Mouse (Mus musculus) liver, postnatal 0 days (tissue): ENCODE data around the gene Rmnd1. TPM values are rescaled to one million over a fixed set of nuclear protein-coding genes. Genes with fewer than 3 reads are reported as not detected.

Experiments
- ATAC-seq: fragments of 200-750 bp; cut with Nextera tagmentation; 2 replicates; pipeline ENCODE4 v1.8.0; 2017; ENCODE audit warnings: mild to moderate bottlenecking, moderate library complexity
- DNase-seq: peaks from one replicate; pipeline ENCODE4 v3.0.0-alpha.2; 2016
- H3K27ac ChIP-seq: fragments of 300-500 bp; sonication (generic); 2 replicates; pipeline ENCODE4 v1.5.1; 2014; ENCODE audit warnings: antibody characterized with exemption, moderate library complexity, mild to moderate bottlenecking, low read depth
- H3K27me3 ChIP-seq: fragments of 300-500 bp; sonication (generic); 2 replicates; pipeline ENCODE4 v1.6.1; 2014; ENCODE audit warnings: low read length, control low read depth, mixed read lengths; ENCODE audit not compliant: insufficient read depth
- H3K36me3 ChIP-seq: fragments of 300-500 bp; sonication (generic); replicated peaks from 2 replicates; pipeline ENCODE4 v1.6.1; 2014; ENCODE audit warnings: mild to moderate bottlenecking, control low read depth, low read length, moderate library complexity, mixed read lengths; ENCODE audit not compliant: insufficient read depth
- H3K4me1 ChIP-seq: fragments of 300-500 bp; sonication (generic); 2 replicates; pipeline ENCODE4 v1.6.1; 2014; ENCODE audit warnings: antibody characterized with exemption, mild to moderate bottlenecking, control low read depth; ENCODE audit not compliant: insufficient read depth
- H3K4me2 ChIP-seq: fragments of 300-500 bp; sonication (generic); 2 replicates; pipeline ENCODE4 v1.6.1; 2014; ENCODE audit warnings: low read depth, mild to moderate bottlenecking, low read length, moderate library complexity, mixed read lengths
- H3K4me3 ChIP-seq: fragments of 300-500 bp; sonication (generic); 2 replicates; pipeline ENCODE4 v1.5.1; 2014; ENCODE audit warnings: low read depth, low read length
- H3K9ac ChIP-seq: fragments of 300-500 bp; sonication (generic); replicated peaks from 2 replicates; pipeline ENCODE4 v1.6.1; 2014; ENCODE audit warnings: mild to moderate bottlenecking, moderate library complexity
- H3K9me3 ChIP-seq: fragments of 300-500 bp; sonication (generic); 2 replicates; pipeline ENCODE4 v1.6.1; 2016; ENCODE audit warnings: mild to moderate bottlenecking, control low read depth, low read length, mixed read lengths
- CTCF ChIP-seq: sonication (generic); IDR thresholded peaks from 2 replicates; pipeline ENCODE4 v1.5.1; 2016; ENCODE audit warnings: antibody characterized with exemption, low read depth
- EP300 ChIP-seq: IDR thresholded peaks from 2 replicates; pipeline ENCODE4 v1.6.1; 2016; ENCODE audit warnings: antibody characterized with exemption, low read depth, mild to moderate bottlenecking
- WGBS: fragments of 180-500 bp; shearing (Covaris S2); extraction: QIAGEN DNeasy Blood & Tissue Kit; methylation state at CpG from one replicate; pipeline ENCODE4 v1.1.7; 2014; ENCODE audit not compliant: insufficient replicate concordance; 5-methylcytosine and 5-hydroxymethylcytosine counted together
- polyA plus RNA-seq: library from polyadenylated mRNA; unstranded; fragments of >200 nt; fragmentation: Nextera tagmentation; extraction: Ambion mirVana; gene quantifications from 2 replicates; pipeline ENCODE4 v1.2.1, GENCODE M21; 2015

Gene Rmnd1
- polyA plus RNA-seq, 1 experiment from 2014 or later = 16.6 TPM

- WGBS = 77% methylated on average over 4 of the region's 4 CpGs
- no peak overlapping the region for H3K27ac ChIP-seq
- H3K4me2 ChIP-seq = no peak overlapping the region
- no peak for TF ChIP-seq EP300
- TF ChIP-seq CTCF = no peak
- no peak overlapping the region for H3K4me3 ChIP-seq
- peaks cover 20% of the 10 kb centered on the region for H3K36me3 ChIP-seq
- DNase-seq (no peak), ATAC-seq (no peak)
- H3K9me3 ChIP-seq = no peaks in the 10 kb centered on the region
- H3K4me1 ChIP-seq = no peaks in the 10 kb centered on the region
- no peaks in the 10 kb centered on the region for H3K27me3 ChIP-seq
- H3K9ac ChIP-seq = no peak overlapping the region
Measured at GRCm38 (mm10) chr10:4374734-4375133, 57.5 kb downstream of the Rmnd1 start.

GRCm38 (mm10) chr10:4374239-4374638 is 57.9 kb downstream of the Rmnd1 start:
- no peak for DNase-seq
- no peak for ATAC-seq
- no peaks in the 10 kb centered on the region for H3K9me3 ChIP-seq
- H3K27ac ChIP-seq = no peak overlapping the region
- H3K9ac ChIP-seq = no peak overlapping the region
- H3K4me2 ChIP-seq = no peak overlapping the region
- no peaks in the 10 kb centered on the region for H3K4me1 ChIP-seq
- H3K4me3 ChIP-seq = no peak overlapping the region
- peaks cover 20% of the 10 kb centered on the region for H3K36me3 ChIP-seq
- 82% methylated on average over 7 of the region's 7 CpGs for WGBS
- TF ChIP-seq CTCF = no peak
- no peak for TF ChIP-seq EP300
- no peaks in the 10 kb centered on the region for H3K27me3 ChIP-seq

- no peak overlapping the region for H3K27ac ChIP-seq
- H3K27me3 ChIP-seq = no peaks in the 10 kb centered on the region
- ATAC-seq (no peak), DNase-seq (no peak)
- TF ChIP-seq EP300 = no peak
- TF ChIP-seq CTCF = no peak
- no peak overlapping the region for H3K9ac ChIP-seq
- WGBS = 72% methylated on average over 4 of the region's 4 CpGs
- H3K4me3 ChIP-seq = no peak overlapping the region
- H3K36me3 ChIP-seq = peaks cover 20% of the 10 kb centered on the region
- H3K4me1 ChIP-seq = no peaks in the 10 kb centered on the region
- no peak overlapping the region for H3K4me2 ChIP-seq
- H3K9me3 ChIP-seq = no peaks in the 10 kb centered on the region
Measured at GRCm38 (mm10) chr10:4373558-4373957, 58.6 kb downstream of the Rmnd1 start.

GRCm38 (mm10) chr10:4372011-4372410 is 60.2 kb downstream of the Rmnd1 start:
- Histone ChIP-seq H3K27me3 (no peaks in the 10 kb centered on the region), H3K36me3 (peaks cover 20% of the 10 kb centered on the region), H3K4me2 (no peak overlapping the region), H3K4me1 (no peaks in the 10 kb centered on the region), H3K27ac (no peak overlapping the region), H3K4me3 (no peak overlapping the region), H3K9me3 (no peaks in the 10 kb centered on the region), H3K9ac (no peak overlapping the region)
- no peak for DNase-seq
- no peak for ATAC-seq
- TF ChIP-seq CTCF = peak; percentile 62
- TF ChIP-seq EP300 = no peak
- WGBS = 48% methylated on average over 5 of the region's 5 CpGs

- 88% methylated on average over 11 of the region's 11 CpGs for WGBS
- no peaks in the 10 kb centered on the region for H3K9me3 ChIP-seq
- H3K36me3 ChIP-seq = peaks cover 23% of the 10 kb centered on the region
- H3K4me1 ChIP-seq = no peaks in the 10 kb centered on the region
- DNase-seq (no peak), ATAC-seq (no peak)
- no peak overlapping the region for H3K4me2 ChIP-seq
- H3K27me3 ChIP-seq = no peaks in the 10 kb centered on the region
- H3K9ac ChIP-seq = no peak overlapping the region
- H3K27ac ChIP-seq = no peak overlapping the region
- TF ChIP-seq CTCF = no peak
- TF ChIP-seq EP300 = no peak
- H3K4me3 ChIP-seq = no peak overlapping the region
Measured at GRCm38 (mm10) chr10:4370105-4370504, 62.1 kb downstream of the Rmnd1 start.

- no peak overlapping the region for H3K9ac ChIP-seq
- peaks cover 7% of the 10 kb centered on the region; the same call in 1 of the 2 replicates for H3K9me3 ChIP-seq
- ATAC-seq (no peak), DNase-seq (no peak)
- no peak for TF ChIP-seq CTCF
- TF ChIP-seq EP300 = no peak
- H3K4me2 ChIP-seq = no peak overlapping the region
- WGBS = 81% methylated on average over 3 of the region's 3 CpGs
- no peak overlapping the region for H3K4me3 ChIP-seq
- H3K27ac ChIP-seq = no peak overlapping the region
- H3K4me1 ChIP-seq = no peaks in the 10 kb centered on the region
- peaks cover 2% of the 10 kb centered on the region; the same call in 1 of the 2 replicates for H3K36me3 ChIP-seq
- H3K27me3 ChIP-seq = no peaks in the 10 kb centered on the region
Measured at GRCm38 (mm10) chr10:4364618-4365017, 67.6 kb downstream of the Rmnd1 start.

- DNase-seq (no peak), ATAC-seq (no peak)
- H3K4me1 ChIP-seq = no peaks in the 10 kb centered on the region
- 82% methylated on average over 10 of the region's 10 CpGs for WGBS
- no peak overlapping the region for H3K4me3 ChIP-seq
- no peak overlapping the region for H3K27ac ChIP-seq
- no peak overlapping the region for H3K9ac ChIP-seq
- H3K27me3 ChIP-seq = no peaks in the 10 kb centered on the region
- H3K36me3 ChIP-seq = 0 out of 2 replicates have a peak, but pooled peaks cover 10% of the 10 kb centered on the region
- peaks cover under 1% of the 10 kb centered on the region; the same call in 1 of the 2 replicates for H3K9me3 ChIP-seq
- TF ChIP-seq EP300 (no peak), CTCF (no peak)
- no peak overlapping the region for H3K4me2 ChIP-seq
Measured at GRCm38 (mm10) chr10:4357435-4357834, 74.8 kb downstream of the Rmnd1 start.
